Mouse (Mus musculus) limb, embryonic 10.5 days (tissue): Measurements from ENCODE around the gene Bbs7. TPM values are rescaled to one million over a fixed set of nuclear protein-coding genes. Genes with fewer than 3 reads are reported as not detected.

ENCODE experiments used
- DNase-seq: peaks from one replicate; pipeline ENCODE4 v3.0.0-alpha.2; 2017; ENCODE audit warnings: low spot score
- H3K27ac ChIP-seq: fragments of 300-500 bp; sonication (generic); 2 replicates; pipeline ENCODE4 v1.5.1; 2016; ENCODE audit warnings: mild to moderate bottlenecking
- H3K27me3 ChIP-seq: fragments of 300-500 bp; sonication (generic); 2 replicates; pipeline ENCODE4 v1.6.1; 2016; ENCODE audit warnings: low read depth, mild to moderate bottlenecking; ENCODE audit not compliant: poor library complexity, severe bottlenecking
- H3K36me3 ChIP-seq: fragments of 300-500 bp; sonication (generic); 2 replicates; pipeline ENCODE4 v1.6.1; 2016; ENCODE audit warnings: mild to moderate bottlenecking, moderate library complexity
- H3K4me1 ChIP-seq: fragments of 300-500 bp; sonication (generic); 2 replicates; pipeline ENCODE4 v1.6.1; 2016
- H3K4me3 ChIP-seq: fragments of 300-500 bp; sonication (generic); 2 replicates; pipeline ENCODE4 v1.5.1; 2016; ENCODE audit warnings: mild to moderate bottlenecking, moderate library complexity
- H3K9me3 ChIP-seq: fragments of 300-500 bp; sonication (generic); replicated peaks from 2 replicates; pipeline ENCODE4 v1.6.1; 2016; ENCODE audit warnings: mild to moderate bottlenecking
- WGBS: fragments of 180-500 bp; shearing (Covaris S2); methylation state at CpG from one replicate; pipeline ENCODE4 v1.1.7; 2016; 5-methylcytosine and 5-hydroxymethylcytosine counted together
- polyA plus RNA-seq: library from polyadenylated mRNA; unstranded; fragments of >200 nt; fragmentation: Nextera tagmentation; extraction: Ambion mirVana; gene quantifications from 2 replicates; pipeline ENCODE4 v1.2.1, GENCODE M21; 2016

The Bbs7 gene
- polyA plus RNA-seq, 1 experiment from 2014 or later = 18.9 TPM

GRCm38 (mm10) chr3:36537701-36538470 lies 75.4 kb downstream of the Bbs7 start:
- H3K27ac ChIP-seq = no peak overlapping the region
- H3K27me3 ChIP-seq = 0 out of 2 replicates have a peak, but pooled peaks cover 3% of the 10 kb centered on the region
- H3K4me3 ChIP-seq = no peak overlapping the region
- no peak for DNase-seq
- no peaks in the 10 kb centered on the region for H3K36me3 ChIP-seq
- no peaks in the 10 kb centered on the region for H3K9me3 ChIP-seq
- WGBS = 82% methylated on average over 4 of the region's 4 CpGs
- peaks cover 6% of the 10 kb centered on the region for H3K4me1 ChIP-seq

- Histone ChIP-seq H3K4me3 (no peak overlapping the region), H3K27ac (no peak overlapping the region), H3K27me3 (peaks cover 13% of the 10 kb centered on the region), H3K36me3 (no peaks in the 10 kb centered on the region), H3K9me3 (no peaks in the 10 kb centered on the region), H3K4me1 (peaks cover 23% of the 10 kb centered on the region)
- WGBS = 91% methylated on average over 12 of the region's 12 CpGs
- no peak for DNase-seq
Observed at GRCm38 (mm10) chr3:36536041-36536440, 77.2 kb downstream of the Bbs7 start.

GRCm38 (mm10) chr3:36533201-36533672 lies 80.0 kb downstream of the Bbs7 start:
- WGBS = 3% methylated on average over 1 of the region's 1 CpGs
- DNase-seq = peak; percentile 35
- Histone ChIP-seq H3K27ac (peak overlapping the region; percentile 71), H3K4me1 (peaks cover 23% of the 10 kb centered on the region), H3K4me3 (no peak overlapping the region), H3K36me3 (no peaks in the 10 kb centered on the region), H3K27me3 (peaks cover 23% of the 10 kb centered on the region), H3K9me3 (no peaks in the 10 kb centered on the region)

DNA sequence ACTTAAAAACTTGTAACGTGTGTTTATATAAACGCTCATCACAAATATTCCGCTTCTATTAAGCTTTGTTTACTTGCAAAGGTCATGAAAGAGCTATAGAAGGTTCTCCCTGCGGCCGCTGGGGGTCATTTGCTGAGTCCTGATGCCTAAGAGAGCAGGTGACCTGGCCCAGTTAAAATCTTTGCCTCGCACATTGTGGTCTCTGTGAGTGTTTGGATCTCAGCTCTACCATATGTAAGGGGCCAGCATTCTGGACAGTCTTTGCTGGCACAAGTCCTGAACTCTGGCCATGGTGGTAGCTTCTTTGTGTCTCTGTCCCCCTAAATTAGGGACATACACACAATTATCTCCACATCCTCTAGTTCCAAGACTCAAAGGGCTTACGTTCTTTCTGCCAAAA lies 80.5 kb downstream of the Bbs7 start:
- WGBS = 31% methylated on average over 7 of the region's 7 CpGs
- Histone ChIP-seq H3K36me3 (no peaks in the 10 kb centered on the region), H3K27ac (peak overlapping the region; percentile 71), H3K4me1 (peaks cover 23% of the 10 kb centered on the region), H3K9me3 (no peaks in the 10 kb centered on the region), H3K27me3 (peaks cover 23% of the 10 kb centered on the region), H3K4me3 (no peak overlapping the region)
- DNase-seq = no peak

GRCm38 (mm10) chr3:36531979-36532542 lies 81.2 kb downstream of the Bbs7 start:
- Histone ChIP-seq H3K4me3 (peak overlapping the region; percentile 44), H3K27ac (peak overlapping the region; percentile 66; the same call in 1 of the 2 replicates), H3K36me3 (no peaks in the 10 kb centered on the region), H3K4me1 (peaks cover 23% of the 10 kb centered on the region), H3K27me3 (peaks cover 23% of the 10 kb centered on the region), H3K9me3 (no peaks in the 10 kb centered on the region)
- 11% methylated on average over 18 of the region's 18 CpGs for WGBS
- DNase-seq = peak; percentile 48

DNA sequence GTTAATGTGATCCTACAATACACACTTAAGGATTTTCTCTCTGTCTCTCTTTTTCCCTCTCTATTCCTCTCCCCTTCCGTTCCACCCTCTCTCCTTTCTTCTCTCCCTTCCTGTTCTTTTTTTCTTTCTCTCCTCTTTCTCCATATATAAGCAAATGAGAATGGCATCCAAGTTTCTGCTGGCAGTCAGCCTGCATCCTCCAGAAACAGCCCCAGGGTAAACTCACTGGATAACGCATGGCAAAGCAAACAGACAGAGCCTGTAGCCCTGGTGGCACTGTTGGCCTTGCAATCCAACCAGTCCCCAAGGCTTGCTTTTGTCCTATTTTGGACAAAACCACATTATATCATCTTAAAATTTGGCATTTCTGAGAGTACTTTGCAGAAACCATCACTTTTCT lies 82.0 kb downstream of the Bbs7 start:
- DNase-seq = no peak
- Histone ChIP-seq H3K4me1 (peaks cover 23% of the 10 kb centered on the region), H3K27me3 (peaks cover 23% of the 10 kb centered on the region), H3K4me3 (no peak overlapping the region), H3K27ac (no peak overlapping the region), H3K36me3 (no peaks in the 10 kb centered on the region), H3K9me3 (no peaks in the 10 kb centered on the region)
- WGBS = 54% methylated on average over 2 of the region's 2 CpGs

GRCm38 (mm10) chr3:36530781-36531180 lies 82.5 kb downstream of the Bbs7 start:
- no peaks in the 10 kb centered on the region for H3K9me3 ChIP-seq
- no peak overlapping the region for H3K27ac ChIP-seq
- peaks cover 23% of the 10 kb centered on the region for H3K27me3 ChIP-seq
- no peaks in the 10 kb centered on the region for H3K36me3 ChIP-seq
- no peak overlapping the region for H3K4me3 ChIP-seq
- no peak for DNase-seq
- WGBS = 75% methylated on average over 5 of the region's 5 CpGs
- peaks cover 23% of the 10 kb centered on the region for H3K4me1 ChIP-seq

DNA sequence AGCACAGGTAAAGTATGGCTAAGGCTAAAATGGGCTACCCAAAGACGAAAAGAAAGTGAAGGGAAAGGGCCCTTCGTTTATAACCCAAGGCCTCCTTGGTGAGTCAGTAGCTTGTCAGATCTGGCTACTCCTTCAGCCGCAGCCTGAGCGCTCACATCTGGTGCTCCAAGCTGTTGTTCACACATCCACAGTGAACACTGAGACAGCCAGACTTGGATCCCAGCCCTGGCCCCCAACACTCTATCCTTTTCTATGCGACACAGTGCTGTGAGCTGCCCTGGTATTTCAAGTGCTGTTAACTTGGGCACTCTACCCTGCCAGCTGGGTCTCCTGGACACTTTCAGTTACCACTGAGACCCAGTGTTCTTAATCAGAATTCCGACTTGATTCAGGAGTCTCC lies 82.9 kb downstream of the Bbs7 start:
- H3K36me3 ChIP-seq = no peaks in the 10 kb centered on the region
- no peak overlapping the region for H3K4me3 ChIP-seq
- H3K4me1 ChIP-seq = peaks cover 23% of the 10 kb centered on the region
- 92% methylated on average over 6 of the region's 6 CpGs for WGBS
- DNase-seq = no peak
- no peaks in the 10 kb centered on the region for H3K9me3 ChIP-seq
- no peak overlapping the region for H3K27ac ChIP-seq
- peaks cover 23% of the 10 kb centered on the region for H3K27me3 ChIP-seq

GRCm38 (mm10) chr3:36524466-36524865 lies 88.8 kb downstream of the Bbs7 start:
- Histone ChIP-seq H3K27me3 (peaks cover 42% of the 10 kb centered on the region), H3K4me3 (no peak overlapping the region), H3K27ac (no peak overlapping the region), H3K36me3 (no peaks in the 10 kb centered on the region), H3K4me1 (peaks cover 10% of the 10 kb centered on the region), H3K9me3 (no peaks in the 10 kb centered on the region)
- no peak for DNase-seq
- 86% methylated on average over 3 of the region's 3 CpGs for WGBS

Other genes with a start within 250 kb of the Bbs7 start
- gene Anxa5, start 137.6 kb downstream of the Bbs7 start, polyA plus RNA-seq = 99.2 and 115 TPM in 2 replicates
- 0.55 and 0.84 TPM in 2 replicates for gene 1810062G17Rik, start 137.5 kb downstream of the Bbs7 start, polyA plus RNA-seq
- not detected in 2 replicates for gene Gm11549, start 91.7 kb downstream of the Bbs7 start, polyA plus RNA-seq
- gene Exosc9, start 60.9 kb downstream of the Bbs7 start, polyA plus RNA-seq = 93.1 and 98.5 TPM in 2 replicates
- gene Ccna2, start 41.3 kb downstream of the Bbs7 start, polyA plus RNA-seq = 244 TPM in 2 replicates
- 1.5 TPM in 2 replicates for gene Trpc3, start 76.7 kb upstream of the Bbs7 start, polyA plus RNA-seq
- 32.0 and 38.0 TPM in 2 replicates for gene 4932438A13Rik, start 249.6 kb upstream of the Bbs7 start, polyA plus RNA-seq